Mouse (Mus musculus) midbrain, embryonic 13.5 days (tissue): ENCODE results near the gene Dbt. TPM values are rescaled to one million over a fixed set of nuclear protein-coding genes. Genes with fewer than 3 reads are reported as not detected.

ENCODE experiments used
- polyA plus RNA-seq: library from polyadenylated mRNA; unstranded; fragments of >200 nt; fragmentation: Nextera tagmentation; extraction: Ambion mirVana; gene quantifications from 2 replicates; pipeline ENCODE4 v1.2.1, GENCODE M21; 2015

Gene Dbt
- polyA plus RNA-seq, 1 experiment from 2014 or later = 11.5 TPM

Other genes starting within 250 kb of the Dbt start
- 9.4 and 9.8 TPM in 2 replicates for gene Cdc14a, start 89.0 kb upstream of the Dbt start, polyA plus RNA-seq
- 118 TPM in 2 replicates for gene Rtca, start 4.9 kb upstream of the Dbt start, polyA plus RNA-seq
- gene Lrrc39, start 49.9 kb downstream of the Dbt start, polyA plus RNA-seq = 0.51 and 0.71 TPM in 2 replicates
- gene Sass6, start 81.9 kb downstream of the Dbt start, polyA plus RNA-seq = 23.5 and 25.1 TPM in 2 replicates
- 28.5 and 33.6 TPM in 2 replicates for gene Trmt13, start 101.5 kb downstream of the Dbt start, polyA plus RNA-seq
- 65.4 and 67.9 TPM in 2 replicates for gene Mfsd14a, start 149.6 kb downstream of the Dbt start, polyA plus RNA-seq
- not detected in 2 replicates for gene Gm43191, start 168.2 kb downstream of the Dbt start, polyA plus RNA-seq
- 6.3 and 7.2 TPM in 2 replicates for gene Slc35a3, start 199.8 kb downstream of the Dbt start, polyA plus RNA-seq